Mouse (Mus musculus) central nervous system, embryonic 14 days (tissue): ENCODE data around the gene Olfr160. TPM values are rescaled to one million over a fixed set of nuclear protein-coding genes. Genes with fewer than 3 reads are reported as not detected.

Experiments used
- polyA plus RNA-seq: library from polyadenylated mRNA; depleted of rRNA; stranded (reverse); fragments of >200 nt; gene quantifications from 2 replicates; pipeline ENCODE4 v1.2.3, GENCODE M21; 2012; rRNA removed

The Olfr160 gene
- polyA plus RNA-seq: not detected in 2 replicates

DNA sequence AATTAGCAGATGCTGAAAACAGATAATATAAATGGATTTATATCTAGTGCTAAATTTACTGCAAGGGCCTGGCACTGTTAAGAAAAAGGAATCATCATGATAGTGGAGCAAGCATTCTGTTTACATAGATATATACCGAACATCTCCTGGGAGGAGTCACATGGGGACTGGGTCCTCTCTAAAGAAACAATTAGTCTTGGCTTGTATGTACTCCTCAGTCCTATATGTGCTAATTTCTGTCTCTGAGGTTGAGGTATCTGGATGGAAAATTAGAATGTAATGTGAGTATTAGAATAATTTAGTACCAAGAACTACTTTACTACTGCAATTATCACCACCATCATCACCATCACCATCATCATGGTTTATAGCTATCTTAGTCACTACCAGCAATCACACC, at the start of gene Olfr160:
Gene Olfr160 (minus strand): TSS at position 101 of the 400 bp plus-strand sequence.

DNA sequence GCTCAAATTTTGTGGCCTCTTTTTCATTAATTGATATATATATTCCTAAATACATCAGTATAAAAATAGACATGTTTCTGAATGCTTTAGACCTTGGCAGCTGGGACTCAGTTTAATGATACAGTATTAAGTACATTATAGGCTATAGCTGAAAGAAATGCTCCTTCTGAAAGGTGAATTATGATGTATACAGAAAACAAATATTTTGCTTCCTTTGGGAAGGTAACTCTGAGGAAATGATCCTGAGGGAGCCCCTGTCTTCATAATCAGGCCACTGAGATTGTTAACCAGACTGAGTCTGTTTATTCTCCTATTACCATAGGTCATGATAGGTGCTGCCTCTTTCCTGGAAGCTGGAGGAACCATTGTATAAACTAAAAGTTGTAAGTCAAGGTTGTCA, 28.8 kb upstream of the Olfr160 start, which contains the start of gene Olfr874:
Gene Olfr874 (plus strand): TSS at position 301 of the 400 bp plus-strand sequence.

DNA sequence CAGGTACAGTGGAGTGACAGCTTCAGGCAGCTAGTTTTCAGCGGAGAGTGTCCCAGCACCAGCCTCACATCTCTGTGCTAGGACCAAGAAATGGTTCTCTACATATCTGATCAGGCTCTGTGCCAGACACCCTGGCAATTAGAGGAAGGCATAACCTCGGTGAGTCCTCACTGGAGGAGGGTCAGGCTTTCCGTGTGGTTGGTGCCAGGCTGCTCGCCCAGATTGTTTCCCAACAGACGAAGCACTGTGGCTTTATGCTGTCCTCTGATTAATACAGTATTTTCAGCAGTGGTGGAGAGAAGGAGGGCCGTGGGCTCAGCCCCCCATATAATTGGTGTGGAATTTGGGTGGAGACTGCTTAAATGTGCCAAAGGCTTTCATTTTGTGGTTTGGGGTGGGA, 46.9 kb downstream of the Olfr160 start, which contains the start of gene Panx3:
Gene Panx3 (minus strand): TSS at position 121 of the 400 bp plus-strand sequence.

Other genes starting within 250 kb of the Olfr160 start
- 81.7 and 82.7 TPM in 2 replicates for gene Msantd2, start 226.9 kb downstream of the Olfr160 start, polyA plus RNA-seq
- 27.7 and 31.4 TPM in 2 replicates for gene Esam, start 188.2 kb downstream of the Olfr160 start, polyA plus RNA-seq
- gene Vsig2, start 177.0 kb downstream of the Olfr160 start, polyA plus RNA-seq: 3.9 and 4.3 TPM in 2 replicates
- 7.8 and 9.2 TPM in 2 replicates for gene Nrgn, start 163.3 kb downstream of the Olfr160 start, polyA plus RNA-seq
- gene Siae, start 160.6 kb downstream of the Olfr160 start, polyA plus RNA-seq: 6.3 and 7.0 TPM in 2 replicates
- 7.3 and 9.9 TPM in 2 replicates for gene Spa17, start 102.5 kb downstream of the Olfr160 start, polyA plus RNA-seq
- gene Tbrg1, start 58.9 kb downstream of the Olfr160 start, polyA plus RNA-seq: 51.9 and 70.1 TPM in 2 replicates
- 2.7 and 9.2 TPM in 2 replicates for gene Panx3, start 47.0 kb downstream of the Olfr160 start, polyA plus RNA-seq
- gene Olfr874, start 28.9 kb upstream of the Olfr160 start, polyA plus RNA-seq: not detected in 2 replicates
- 0.11 TPM in 1 of 2 replicates, not detected in the other for gene Olfr875, start 55.6 kb upstream of the Olfr160 start, polyA plus RNA-seq
- gene Olfr876, start 86.8 kb upstream of the Olfr160 start, polyA plus RNA-seq: not detected in 2 replicates
- gene Olfr877, start 138.0 kb upstream of the Olfr160 start, polyA plus RNA-seq: not detected in 2 replicates
- not detected in 2 replicates for gene Olfr145, start 180.5 kb upstream of the Olfr160 start, polyA plus RNA-seq
- gene Olfr878, start 201.6 kb upstream of the Olfr160 start, polyA plus RNA-seq: not detected in 2 replicates